Mouse (Mus musculus) stomach, postnatal 0 days (tissue): ENCODE results near the gene Nectin1.

Experiments
- CTCF ChIP-seq: IDR thresholded peaks from 2 replicates; pipeline ENCODE4 v1.5.1; 2016; ENCODE audit warnings: antibody characterized with exemption, low read depth, mild to moderate bottlenecking, moderate library complexity
- EP300 ChIP-seq: optimal IDR thresholded peaks from 2 replicates; pipeline ENCODE3; 2016; ENCODE audit warnings: antibody characterized with exemption

- TF ChIP-seq CTCF (no peak), EP300 (no peak)
These were observed 38.6 kb downstream of the Nectin1 start for GRCm38 (mm10) chr9:43782401-43782800.
